Mouse (Mus musculus): ENCODE results near the gene Ccdc69. TPM values are rescaled to one million over a fixed set of nuclear protein-coding genes. Genes with fewer than 3 reads are reported as not detected.

The Ccdc69 gene
- total and polyA plus RNA-seq, 2 experiments from 2014 or later: 22.0 to 22.2 TPM

GRCm38 (mm10) chr11:55084629-55085028 is 6.7 kb upstream of the Ccdc69 start:
- no peak for DNase-seq (ENCODE audit: low spot score)
- 39% methylated on average over 4 of the region's 4 CpGs for WGBS
- TF ChIP-seq EP300 (IDR thresholded peaks at IDR 0.05; ENCODE audit: low read depth) (no peak), CTCF (IDR thresholded peaks at IDR 0.05; ENCODE audit: low read depth) (no peak)

GRCm38 (mm10) chr11:55081206-55081605 is 3.3 kb upstream of the Ccdc69 start:
- H3K9ac ChIP-seq (replicated peaks; ENCODE audit: low read depth, low read length): no peak overlapping the region
- DNase-seq (ENCODE audit: low spot score) (no peak), ATAC-seq (ENCODE audit: insufficient read depth, low read depth) (no peak)
- H3K36me3 ChIP-seq (replicated peaks; ENCODE audit: control insufficient read depth, insufficient read depth, low read length): no peaks in the 10 kb centered on the region
- H3K9me3 ChIP-seq (replicated peaks; ENCODE audit: control insufficient read depth, low read length): peaks cover 3% of the 10 kb centered on the region; the same call in 1 of the 2 replicates
- TF ChIP-seq EP300 (IDR thresholded peaks at IDR 0.05; ENCODE audit: low read depth) (no peak), CTCF (IDR thresholded peaks at IDR 0.05; ENCODE audit: low read depth) (no peak)
- H3K4me3 ChIP-seq (ENCODE audit: low read depth, low read length): no peak overlapping the region
- H3K4me1 ChIP-seq (ENCODE audit: control insufficient read depth, insufficient read depth): peaks cover 27% of the 10 kb centered on the region
- no peak overlapping the region for H3K27ac ChIP-seq (ENCODE audit: low read depth)
- no peaks in the 10 kb centered on the region for H3K27me3 ChIP-seq (ENCODE audit: control insufficient read depth, insufficient read depth, low read length)
- WGBS: 94% methylated on average over 9 of the region's 9 CpGs
- H3K4me2 ChIP-seq (ENCODE audit: low read depth, low read length): no peak overlapping the region

More at GRCm38 (mm10) chr11:55084629-55085028, 6.7 kb upstream of the Ccdc69 start:
- no peaks in the 10 kb centered on the region for H3K36me3 ChIP-seq (replicated peaks; ENCODE audit: control insufficient read depth, insufficient read depth, low read length)
- H3K4me2 ChIP-seq (ENCODE audit: low read depth, low read length): no peak overlapping the region
- H3K9me3 ChIP-seq (replicated peaks; ENCODE audit: control insufficient read depth, low read length): peaks cover 3% of the 10 kb centered on the region; the same call in 1 of the 2 replicates
- H3K27ac ChIP-seq (ENCODE audit: low read depth): peak overlapping the region; percentile 94
- no peaks in the 10 kb centered on the region for H3K27me3 ChIP-seq (ENCODE audit: control insufficient read depth, insufficient read depth, low read length)
- H3K9ac ChIP-seq (replicated peaks; ENCODE audit: low read depth, low read length): no peak overlapping the region
- peaks cover 6% of the 10 kb centered on the region; the same call in 1 of the 2 replicates for H3K4me1 ChIP-seq (ENCODE audit: control insufficient read depth, insufficient read depth)
- no peak overlapping the region for H3K4me3 ChIP-seq (ENCODE audit: low read depth, low read length)
- no peak for ATAC-seq (ENCODE audit: insufficient read depth, low read depth)

- Histone ChIP-seq H3K27me3 (ENCODE audit: control insufficient read depth, insufficient read depth, low read length) (no peaks in the 10 kb centered on the region), H3K4me2 (ENCODE audit: low read depth, low read length) (no peak overlapping the region)
Observed at GRCm38 (mm10) chr11:55079180-55079579, 1.2 kb upstream of the Ccdc69 start.

GRCm38 (mm10) chr11:55078502-55078901 is 571 bp upstream of the Ccdc69 start:
- DNase-seq (ENCODE audit: low spot score): no peak
- WGBS: 27% methylated on average over 3 of the region's 3 CpGs
- H3K4me3 ChIP-seq (ENCODE audit: low read depth, low read length): 0 out of 2 replicates have a peak overlapping the region, but pooled peaks have one; percentile 54

More at GRCm38 (mm10) chr11:55079180-55079579, 1.2 kb upstream of the Ccdc69 start:
- H3K9me3 ChIP-seq (replicated peaks; ENCODE audit: control insufficient read depth, low read length): peaks cover 3% of the 10 kb centered on the region; the same call in 1 of the 2 replicates
- no peak overlapping the region for H3K9ac ChIP-seq (replicated peaks; ENCODE audit: low read depth, low read length)
- DNase-seq (ENCODE audit: low spot score) (no peak), ATAC-seq (ENCODE audit: insufficient read depth, low read depth) (no peak)
- TF ChIP-seq CTCF (IDR thresholded peaks at IDR 0.05; ENCODE audit: low read depth): no peak
- no peak for TF ChIP-seq EP300 (IDR thresholded peaks at IDR 0.05; ENCODE audit: low read depth)
- H3K27ac ChIP-seq (ENCODE audit: low read depth): peak overlapping the region; percentile 95; the same call in 1 of the 2 replicates
- no peaks in the 10 kb centered on the region for H3K36me3 ChIP-seq (replicated peaks; ENCODE audit: control insufficient read depth, insufficient read depth, low read length)
- no peak overlapping the region for H3K4me3 ChIP-seq (ENCODE audit: low read depth, low read length)
- WGBS: 50% methylated on average over 4 of the region's 4 CpGs
- H3K4me1 ChIP-seq (ENCODE audit: control insufficient read depth, insufficient read depth): peaks cover 36% of the 10 kb centered on the region

GRCm38 (mm10) chr11:55076234-55076633 is 1.7 kb downstream of the Ccdc69 start:
- DNase-seq (ENCODE audit: low spot score) (no peak), ATAC-seq (ENCODE audit: insufficient read depth, low read depth) (no peak)
- no peaks in the 10 kb centered on the region for H3K36me3 ChIP-seq (replicated peaks; ENCODE audit: control insufficient read depth, insufficient read depth, low read length)
- peak overlapping the region; percentile 89 for H3K4me2 ChIP-seq (ENCODE audit: low read depth, low read length)
- no peak overlapping the region; the same call in 1 of the 2 replicates for H3K9ac ChIP-seq (replicated peaks; ENCODE audit: low read depth, low read length)
- peaks cover 45% of the 10 kb centered on the region for H3K4me1 ChIP-seq (ENCODE audit: control insufficient read depth, insufficient read depth)
- H3K4me3 ChIP-seq (ENCODE audit: low read depth, low read length): no peak overlapping the region
- H3K27ac ChIP-seq (ENCODE audit: low read depth): peak overlapping the region; percentile 95
- TF ChIP-seq EP300 (IDR thresholded peaks at IDR 0.05; ENCODE audit: low read depth): no peak
- TF ChIP-seq CTCF (IDR thresholded peaks at IDR 0.05; ENCODE audit: low read depth): no peak
- 68% methylated on average over 5 of the region's 5 CpGs for WGBS
- H3K9me3 ChIP-seq (replicated peaks; ENCODE audit: control insufficient read depth, low read length): 0 out of 2 replicates have a peak, but pooled peaks cover 3% of the 10 kb centered on the region
- no peaks in the 10 kb centered on the region for H3K27me3 ChIP-seq (ENCODE audit: control insufficient read depth, insufficient read depth, low read length)

More at GRCm38 (mm10) chr11:55078502-55078901, 571 bp upstream of the Ccdc69 start:
- peak overlapping the region; percentile 89 for H3K4me2 ChIP-seq (ENCODE audit: low read depth, low read length)
- H3K27me3 ChIP-seq (ENCODE audit: control insufficient read depth, insufficient read depth, low read length): no peaks in the 10 kb centered on the region
- H3K27ac ChIP-seq (ENCODE audit: low read depth): peak overlapping the region; percentile 95
- no peak for ATAC-seq (ENCODE audit: insufficient read depth, low read depth)
- no peaks in the 10 kb centered on the region for H3K36me3 ChIP-seq (replicated peaks; ENCODE audit: control insufficient read depth, insufficient read depth, low read length)
- TF ChIP-seq EP300 (IDR thresholded peaks at IDR 0.05; ENCODE audit: low read depth) (no peak), CTCF (IDR thresholded peaks at IDR 0.05; ENCODE audit: low read depth) (no peak)
- H3K9me3 ChIP-seq (replicated peaks; ENCODE audit: control insufficient read depth, low read length): peaks cover 3% of the 10 kb centered on the region; the same call in 1 of the 2 replicates
- peak overlapping the region; percentile 66 for H3K9ac ChIP-seq (replicated peaks; ENCODE audit: low read depth, low read length)
- H3K4me1 ChIP-seq (ENCODE audit: control insufficient read depth, insufficient read depth): peaks cover 37% of the 10 kb centered on the region

Data from heart, postnatal 0 days (tissue).